Mouse (Mus musculus) layer of hippocampus, postnatal 10 days (tissue): ENCODE results near the gene Ifi208. TPM values are rescaled to one million over a fixed set of nuclear protein-coding genes. Genes with fewer than 3 reads are reported as not detected.
"Not testable (repeated sequence)": the region's sequence is repeated elsewhere in the genome, so short reads cannot be mapped to it uniquely, and the experiment has no call there.

Experiments
- DNase-seq, 2 experiments: peaks; one replicate each; pipeline ENCODE4 v3.0.0; 2021; ENCODE audit warnings: low spot score in 2 of 2
- long read RNA-seq: library from polyadenylated mRNA; stranded (forward); transcript quantifications from one replicate; pipeline ENCODE4 v2.0.0, GENCODE M21; 2023
- microRNA-seq, 2 experiments: library from miRNA; unstranded; fragments of <30 nt; microRNA quantifications; one replicate each; pipeline ENCODE4 v1.2.0; 2021
- total RNA-seq, 2 experiments: library from RNA; stranded (reverse); gene quantifications; 2 replicates each; pipeline ENCODE4 v1.2.3; 2021

Gene Ifi208
- not detected for total RNA-seq
- long read RNA-seq: 0 reads

GRCm38 (mm10) chr1:173673458-173674097 lies at the start of gene Ifi208:
Ifi208 (plus strand) TSS chr1:173673675.
- DNase-seq: not testable (repeated sequence)

GRCm38 (mm10) chr1:173624052-173624451 lies 49.4 kb upstream of the Ifi208 start:
- DNase-seq: no peak

- DNase-seq: no peak
These were observed 46.8 kb upstream of the Ifi208 start for GRCm38 (mm10) chr1:173626686-173627085.

- not testable (repeated sequence) for DNase-seq
These were observed 42.9 kb upstream of the Ifi208 start, which contains the start of gene Ifi209 for GRCm38 (mm10) chr1:173630622-173631021. Ifi209 (plus strand) TSS chr1:173630917.

GRCm38 (mm10) chr1:173633969-173634645 lies 39.4 kb upstream of the Ifi208 start:
- no peak for DNase-seq

GRCm38 (mm10) chr1:173645393-173645792 lies 28.1 kb upstream of the Ifi208 start:
- no peak for DNase-seq

- no peak for DNase-seq
These were observed 15.5 kb upstream of the Ifi208 start for GRCm38 (mm10) chr1:173657973-173658372.

- not testable (repeated sequence) for DNase-seq
These were observed 5.1 kb downstream of the Ifi208 start for GRCm38 (mm10) chr1:173678605-173679004.

GRCm38 (mm10) chr1:173694270-173694669 lies 20.8 kb downstream of the Ifi208 start:
- DNase-seq: no peak

- DNase-seq: no peak
These were observed 59.7 kb downstream of the Ifi208 start for GRCm38 (mm10) chr1:173733219-173733618.

- DNase-seq: not testable (repeated sequence)
These were observed 61.5 kb downstream of the Ifi208 start for GRCm38 (mm10) chr1:173735015-173735414.

- no peak for DNase-seq
These were observed 63.5 kb downstream of the Ifi208 start for GRCm38 (mm10) chr1:173736986-173737385.

GRCm38 (mm10) chr1:173740537-173740936 lies 67.1 kb downstream of the Ifi208 start:
- no peak for DNase-seq

- DNase-seq: no peak
These were observed 68.2 kb downstream of the Ifi208 start, which contains the start of gene Ifi207 for GRCm38 (mm10) chr1:173741656-173742055. Ifi207 (minus strand) TSS chr1:173741747.

GRCm38 (mm10) chr1:173742262-173742661 lies 68.8 kb downstream of the Ifi208 start:
- DNase-seq: no peak

Small RNA genes within 50 kb of the gene (microRNA-seq; reads per million reads assigned to microRNA genes)
- 0 reads per million in 2 experiments for gene Gm44339

Other genes starting within 250 kb of the Ifi208 start
- not detected for gene Ifi206, start 182.6 kb upstream of the Ifi208 start, total RNA-seq
- not detected for gene Ifi214, start 137.7 kb upstream of the Ifi208 start, total RNA-seq
- not detected for gene Ifi213, start 74.4 kb upstream of the Ifi208 start, total RNA-seq
- not detected for gene Ifi209, start 42.8 kb upstream of the Ifi208 start, total RNA-seq
- gene Ifi207, start 68.1 kb downstream of the Ifi208 start, total RNA-seq: under 1 TPM; 0.23 to 0.42 TPM
- under 1 TPM; 0.54 to 0.59 TPM for gene Ifi204, start 93.3 kb downstream of the Ifi208 start, total RNA-seq
- gene Ifi211, start 239.4 kb downstream of the Ifi208 start, total RNA-seq: not detected